Mouse (Mus musculus) gonadal fat pad, adult 2 months (tissue): ENCODE measurements around the gene Olfr724. TPM values are rescaled to one million over a fixed set of nuclear protein-coding genes. Genes with fewer than 3 reads are reported as not detected.
"Not testable (repeated sequence)": the region's sequence is repeated elsewhere in the genome, so short reads cannot be mapped to it uniquely, and the experiment has no call there.

ENCODE experiments used
- DNase-seq: peaks from one replicate; pipeline ENCODE4 v3.0.0-alpha.2; 2012; ENCODE audit warnings: low read depth
- polyA plus RNA-seq: library from polyadenylated mRNA; depleted of rRNA; stranded (reverse); fragments of >200 nt; gene quantifications from 2 replicates; pipeline ENCODE4 v1.2.3, GENCODE M21; 2012; rRNA removed

Olfr724 gene
- polyA plus RNA-seq, result not detected in 2 replicates

GRCm38 (mm10) chr14:49963174-49963573, at the start of gene Olfr724:
Gene Olfr724, minus strand, starts transcription at chr14:49963274.
- not testable (repeated sequence) for DNase-seq

- DNase-seq, result no peak
Observed at GRCm38 (mm10) chr14:49955890-49956289, 7.2 kb downstream of the Olfr724 start.

- DNase-seq, result not testable (repeated sequence)
Observed at GRCm38 (mm10) chr14:49931687-49932086, 31.4 kb downstream of the Olfr724 start, which contains the start of gene Olfr723. Gene Olfr723, minus strand, starts transcription at chr14:49931787.

Other genes with a start within 250 kb of the Olfr724 start
- gene Armh4, start 179.9 kb downstream of the Olfr724 start, polyA plus RNA-seq, result 3.2 and 3.9 TPM in 2 replicates
- gene Olfr722, start 61.3 kb downstream of the Olfr724 start, polyA plus RNA-seq, result not detected in 2 replicates
- gene Olfr723, start 31.5 kb downstream of the Olfr724 start, polyA plus RNA-seq, result not detected in 2 replicates
- gene Olfr725, start 77.1 kb upstream of the Olfr724 start, polyA plus RNA-seq, result not detected in 2 replicates
- gene Olfr726, start 127.7 kb upstream of the Olfr724 start, polyA plus RNA-seq, result not detected in 2 replicates
- gene Olfr727, start 159.9 kb upstream of the Olfr724 start, polyA plus RNA-seq, result not detected in 2 replicates
- gene Olfr728, start 179.4 kb upstream of the Olfr724 start, polyA plus RNA-seq, result not detected in 2 replicates
- gene Olfr729, start 189.6 kb upstream of the Olfr724 start, polyA plus RNA-seq, result not detected in 2 replicates
- not detected in 2 replicates for gene Olfr730, start 224.9 kb upstream of the Olfr724 start, polyA plus RNA-seq